Mouse (Mus musculus): ENCODE results near the gene Ppil3. TPM values are rescaled to one million over a fixed set of nuclear protein-coding genes. Genes with fewer than 3 reads are reported as not detected.

Gene Ppil3
- total and polyA plus RNA-seq, 3 experiments: 8.8 to 106 (median 55.2) TPM

DNA sequence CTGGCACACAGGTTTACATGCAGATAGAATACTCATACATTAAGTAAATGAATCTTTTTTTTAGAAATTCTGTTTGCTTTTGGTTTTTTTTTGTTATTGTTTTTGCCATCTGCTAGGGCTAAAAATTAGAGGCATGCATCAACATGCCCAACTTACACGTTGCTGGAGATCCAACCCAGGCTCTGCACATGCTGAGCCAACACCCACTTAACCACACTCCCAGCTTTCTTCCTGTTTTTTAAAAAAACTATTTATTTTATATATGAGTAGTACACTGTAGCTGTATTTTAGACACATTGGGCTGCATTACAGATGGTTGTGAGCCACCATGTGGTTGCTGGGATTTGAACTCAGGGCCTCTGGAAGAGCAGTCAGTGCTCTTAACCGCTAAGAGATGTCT lies 29.2 kb downstream of the Ppil3 start:
- ATAC-seq (ENCODE audit: extremely low read depth, insufficient number of reproducible peaks, low FRiP score, poor library complexity, severe bottlenecking) (no peak), DNase-seq (ENCODE audit: low spot score) (no peak)
- no peaks in the 10 kb centered on the region for H3K9me3 ChIP-seq (replicated peaks)
- no peak for TF ChIP-seq GATA1 (IDR thresholded peaks at IDR 0.05; ENCODE audit: borderline replicate concordance, low read length)
- TF ChIP-seq POLR2AphosphoS5 (IDR thresholded peaks at IDR 0.05; ENCODE audit: insufficient replicate concordance, low read depth, low read length): no peak
- TF ChIP-seq CTCF (IDR thresholded peaks at IDR 0.05; ENCODE audit: low read depth, low read length): no peak
- TF ChIP-seq TAL1 (conservative IDR thresholded peaks at IDR 0.05; ENCODE audit: low read depth, low read length): no peak
- no peak for TF ChIP-seq GATA2 (IDR thresholded peaks at IDR 0.05; ENCODE audit: borderline replicate concordance, low read depth, low read length)
- peaks cover 41% of the 10 kb centered on the region for H3K4me1 ChIP-seq (ENCODE audit: insufficient read depth, low read depth, low read length)
- no peak overlapping the region for H3K4me3 ChIP-seq (ENCODE audit: low read depth, low read length)
- H3K36me3 ChIP-seq (replicated peaks): peaks cover 92% of the 10 kb centered on the region
- H3K27me3 ChIP-seq (ENCODE audit: insufficient read depth, low read length): no peaks in the 10 kb centered on the region

DNA sequence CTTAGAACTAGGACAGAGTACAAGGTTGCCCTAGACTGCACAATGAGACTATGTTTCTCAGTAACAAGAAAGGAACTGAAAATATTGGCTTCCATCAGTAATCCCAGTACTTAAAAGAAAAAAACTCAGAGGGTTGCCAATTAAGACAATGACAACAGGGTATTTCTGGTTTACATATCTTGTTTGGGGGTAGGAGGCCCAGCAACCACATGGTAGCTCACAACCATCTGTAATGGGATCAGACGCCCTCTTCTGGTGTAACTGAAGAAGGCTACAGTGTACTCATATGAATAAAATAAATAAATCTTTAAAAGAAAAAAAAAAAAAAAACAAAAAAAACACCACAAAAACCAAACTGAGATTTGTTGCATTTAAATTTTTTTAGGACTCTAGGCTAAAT lies 29.8 kb downstream of the Ppil3 start:
- Histone ChIP-seq H3K4me3 (ENCODE audit: low read depth, low read length) (no peak overlapping the region), H3K27me3 (ENCODE audit: insufficient read depth, low read length) (no peaks in the 10 kb centered on the region), H3K4me1 (ENCODE audit: insufficient read depth, low read depth, low read length) (peaks cover 44% of the 10 kb centered on the region), H3K36me3 (replicated peaks) (peaks cover 94% of the 10 kb centered on the region), H3K9me3 (replicated peaks) (no peaks in the 10 kb centered on the region)
- no peak for TF ChIP-seq GATA1 (IDR thresholded peaks at IDR 0.05; ENCODE audit: borderline replicate concordance, low read length)
- DNase-seq (ENCODE audit: low spot score) (no peak), ATAC-seq (ENCODE audit: extremely low read depth, insufficient number of reproducible peaks, low FRiP score, poor library complexity, severe bottlenecking) (no peak)

DNA sequence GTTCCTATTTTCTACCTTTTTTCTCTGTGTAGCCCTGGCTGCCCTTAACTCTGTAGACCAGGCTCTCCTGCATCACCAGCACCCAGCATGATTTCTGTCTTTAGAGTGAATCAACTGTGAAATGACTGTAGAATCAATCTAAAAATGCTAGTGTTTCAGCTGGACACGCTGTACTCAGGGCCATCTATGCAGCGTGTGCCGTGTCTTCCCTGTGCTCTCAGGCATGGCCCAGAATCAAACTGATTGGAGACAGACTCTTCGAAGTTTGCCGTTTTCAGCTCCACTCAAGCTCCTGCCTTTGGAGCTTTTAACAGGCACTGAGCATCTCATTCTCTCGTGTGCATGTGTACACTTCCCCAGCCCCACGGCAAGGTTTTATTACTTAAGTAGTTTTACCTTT lies 34.5 kb downstream of the Ppil3 start:
- H3K27me3 ChIP-seq (ENCODE audit: insufficient read depth, low read length): no peaks in the 10 kb centered on the region
- DNase-seq (ENCODE audit: low spot score) (no peak), ATAC-seq (ENCODE audit: extremely low read depth, insufficient number of reproducible peaks, low FRiP score, poor library complexity, severe bottlenecking) (no peak)
- peaks cover 13% of the 10 kb centered on the region for H3K4me1 ChIP-seq (ENCODE audit: insufficient read depth, low read depth, low read length)
- H3K9me3 ChIP-seq (replicated peaks): no peaks in the 10 kb centered on the region
- H3K36me3 ChIP-seq (replicated peaks): peaks cover 92% of the 10 kb centered on the region
- TF ChIP-seq GATA1 (IDR thresholded peaks at IDR 0.05; ENCODE audit: borderline replicate concordance, low read length): no peak
- TF ChIP-seq CTCF (IDR thresholded peaks at IDR 0.05; ENCODE audit: low read depth, low read length): no peak
- TF ChIP-seq POLR2AphosphoS5 (IDR thresholded peaks at IDR 0.05; ENCODE audit: insufficient replicate concordance, low read depth, low read length): no peak
- TF ChIP-seq TAL1 (conservative IDR thresholded peaks at IDR 0.05; ENCODE audit: low read depth, low read length): no peak
- no peak for TF ChIP-seq GATA2 (IDR thresholded peaks at IDR 0.05; ENCODE audit: borderline replicate concordance, low read depth, low read length)
- H3K4me3 ChIP-seq (ENCODE audit: low read depth, low read length): no peak overlapping the region

DNA sequence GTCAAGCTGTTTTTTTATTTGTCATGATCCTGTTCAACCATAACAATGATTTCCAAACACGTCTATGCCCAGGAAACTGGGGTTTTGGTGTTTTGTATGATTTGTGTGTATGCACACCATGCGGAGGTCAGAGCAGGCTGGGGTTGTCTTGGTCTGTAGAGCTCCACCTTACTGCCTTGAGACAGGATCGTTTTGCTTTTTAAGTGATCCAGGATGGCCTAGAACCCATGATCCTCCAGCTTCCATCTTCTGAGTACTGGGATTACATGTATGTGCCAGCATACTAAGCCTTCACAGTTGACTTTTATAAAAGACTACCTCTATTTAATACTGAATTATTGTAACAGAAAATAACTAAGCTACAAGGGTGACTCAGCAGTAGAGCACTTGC lies 35.1 kb downstream of the Ppil3 start:
- Histone ChIP-seq H3K4me3 (ENCODE audit: low read depth, low read length) (no peak overlapping the region), H3K27me3 (ENCODE audit: insufficient read depth, low read length) (no peaks in the 10 kb centered on the region), H3K4me1 (ENCODE audit: insufficient read depth, low read depth, low read length) (peaks cover 13% of the 10 kb centered on the region), H3K9me3 (replicated peaks) (no peaks in the 10 kb centered on the region), H3K36me3 (replicated peaks) (peaks cover 90% of the 10 kb centered on the region)
- ATAC-seq (ENCODE audit: extremely low read depth, insufficient number of reproducible peaks, low FRiP score, poor library complexity, severe bottlenecking) (no peak), DNase-seq (ENCODE audit: low spot score) (no peak)
- TF ChIP-seq GATA1 (IDR thresholded peaks at IDR 0.05; ENCODE audit: borderline replicate concordance, low read length): no peak
- TF ChIP-seq GATA2 (IDR thresholded peaks at IDR 0.05; ENCODE audit: borderline replicate concordance, low read depth, low read length): no peak
- no peak for TF ChIP-seq CTCF (IDR thresholded peaks at IDR 0.05; ENCODE audit: low read depth, low read length)
- no peak for TF ChIP-seq POLR2AphosphoS5 (IDR thresholded peaks at IDR 0.05; ENCODE audit: insufficient replicate concordance, low read depth, low read length)
- no peak for TF ChIP-seq TAL1 (conservative IDR thresholded peaks at IDR 0.05; ENCODE audit: low read depth, low read length)

DNA sequence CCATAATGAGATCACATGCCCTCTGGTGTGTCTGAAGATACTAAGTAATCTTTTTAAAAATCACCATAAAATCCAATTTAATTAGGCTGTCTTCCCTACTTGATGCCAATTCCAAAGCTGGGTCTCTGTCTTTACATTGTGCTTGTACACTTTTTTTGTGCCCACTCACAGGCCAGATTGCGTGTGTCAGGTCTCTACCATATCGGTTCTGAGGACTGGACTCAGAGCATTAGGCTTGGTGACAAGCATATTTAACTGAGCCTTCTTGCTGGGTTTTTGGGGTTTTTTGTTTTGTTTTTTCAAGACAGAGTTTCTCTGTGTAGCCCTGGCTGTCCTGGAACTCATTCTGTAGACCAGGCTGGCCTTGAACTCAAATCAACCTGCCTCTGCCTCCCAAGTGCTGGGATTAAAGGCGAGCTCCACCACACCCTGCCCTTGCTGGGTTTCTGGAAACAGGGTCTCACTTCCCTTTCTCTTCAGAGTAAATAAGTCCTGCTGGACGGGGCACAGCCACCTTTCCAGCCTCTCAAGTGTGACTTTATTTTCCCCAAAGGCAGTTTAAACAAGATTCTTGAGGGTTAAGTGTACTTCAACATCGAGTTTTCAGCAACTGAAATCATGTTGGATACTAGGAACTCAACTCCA lies 35.6 kb downstream of the Ppil3 start:
- Histone ChIP-seq H3K27me3 (ENCODE audit: insufficient read depth, low read length) (no peaks in the 10 kb centered on the region), H3K4me1 (ENCODE audit: insufficient read depth, low read depth, low read length) (peaks cover 13% of the 10 kb centered on the region), H3K9me3 (replicated peaks) (no peaks in the 10 kb centered on the region), H3K4me3 (ENCODE audit: low read depth, low read length) (no peak overlapping the region), H3K36me3 (replicated peaks) (peaks cover 86% of the 10 kb centered on the region)
- no peak for DNase-seq (ENCODE audit: low spot score)
- no peak for ATAC-seq (ENCODE audit: extremely low read depth, insufficient number of reproducible peaks, low FRiP score, poor library complexity, severe bottlenecking)
- TF ChIP-seq GATA1 (IDR thresholded peaks at IDR 0.05; ENCODE audit: borderline replicate concordance, low read length) (no peak), CTCF (IDR thresholded peaks at IDR 0.05; ENCODE audit: low read depth, low read length) (no peak)

DNA sequence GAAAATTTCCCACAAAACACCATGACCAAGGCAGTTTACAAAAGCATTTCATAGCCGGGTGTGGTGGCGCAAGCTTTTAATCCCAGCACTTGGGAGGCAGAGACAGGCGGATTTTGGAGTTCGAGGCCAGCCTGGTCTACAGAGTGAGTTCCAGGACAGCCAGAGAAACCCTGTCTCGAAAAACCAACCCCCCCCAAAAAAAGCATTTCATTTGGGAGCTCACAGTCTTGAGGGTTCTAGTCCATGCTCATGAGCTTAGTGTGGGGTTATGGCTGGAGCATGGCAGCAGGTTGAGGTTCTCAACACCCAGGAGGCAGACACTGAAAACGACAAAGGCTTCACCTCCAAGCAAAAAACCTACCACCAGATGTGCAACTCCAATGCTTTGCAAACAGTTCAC lies 37.1 kb downstream of the Ppil3 start:
- Histone ChIP-seq H3K36me3 (replicated peaks) (peaks cover 86% of the 10 kb centered on the region), H3K4me1 (ENCODE audit: insufficient read depth, low read depth, low read length) (peaks cover 10% of the 10 kb centered on the region; the same call in 1 of the 2 replicates), H3K27me3 (ENCODE audit: insufficient read depth, low read length) (no peaks in the 10 kb centered on the region), H3K4me3 (ENCODE audit: low read depth, low read length) (no peak overlapping the region), H3K9me3 (replicated peaks) (no peaks in the 10 kb centered on the region)
- no peak for DNase-seq (ENCODE audit: low spot score)
- ATAC-seq (ENCODE audit: extremely low read depth, insufficient number of reproducible peaks, low FRiP score, poor library complexity, severe bottlenecking): no peak
- TF ChIP-seq TAL1 (conservative IDR thresholded peaks at IDR 0.05; ENCODE audit: low read depth, low read length): no peak
- no peak for TF ChIP-seq GATA2 (IDR thresholded peaks at IDR 0.05; ENCODE audit: borderline replicate concordance, low read depth, low read length)
- TF ChIP-seq POLR2AphosphoS5 (IDR thresholded peaks at IDR 0.05; ENCODE audit: insufficient replicate concordance, low read depth, low read length): no peak

DNA sequence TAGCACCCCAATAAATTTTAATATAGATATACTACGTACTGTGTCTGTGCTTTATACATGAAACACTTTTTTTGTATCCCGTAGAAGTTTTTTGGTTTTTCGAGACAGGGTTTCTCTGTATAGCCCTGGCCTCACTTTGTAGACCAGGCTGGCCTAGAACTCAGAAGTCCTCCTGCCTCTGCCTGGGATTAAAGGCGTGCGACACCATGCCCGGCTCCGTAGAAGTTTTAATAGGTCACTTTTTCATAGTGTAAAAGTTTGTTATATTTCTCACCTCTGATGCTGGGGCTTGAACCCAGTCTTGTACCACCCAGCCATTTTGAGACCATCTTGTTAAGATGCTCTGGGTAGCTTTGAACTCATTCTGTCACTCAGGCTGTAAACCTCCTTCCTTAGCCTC lies 38.0 kb downstream of the Ppil3 start:
- TF ChIP-seq GATA1 (IDR thresholded peaks at IDR 0.05; ENCODE audit: borderline replicate concordance, low read length) (no peak), CTCF (IDR thresholded peaks at IDR 0.05; ENCODE audit: low read depth, low read length) (no peak), GATA2 (IDR thresholded peaks at IDR 0.05; ENCODE audit: borderline replicate concordance, low read depth, low read length) (no peak), POLR2AphosphoS5 (IDR thresholded peaks at IDR 0.05; ENCODE audit: insufficient replicate concordance, low read depth, low read length) (no peak), TAL1 (conservative IDR thresholded peaks at IDR 0.05; ENCODE audit: low read depth, low read length) (no peak)
- no peaks in the 10 kb centered on the region for H3K9me3 ChIP-seq (replicated peaks)
- H3K4me3 ChIP-seq (ENCODE audit: low read depth, low read length): no peak overlapping the region
- peaks cover 86% of the 10 kb centered on the region for H3K36me3 ChIP-seq (replicated peaks)
- H3K27me3 ChIP-seq (ENCODE audit: insufficient read depth, low read length): no peaks in the 10 kb centered on the region
- H3K4me1 ChIP-seq (ENCODE audit: insufficient read depth, low read depth, low read length): peaks cover 12% of the 10 kb centered on the region; the same call in 1 of the 2 replicates
- ATAC-seq (ENCODE audit: extremely low read depth, insufficient number of reproducible peaks, low FRiP score, poor library complexity, severe bottlenecking) (no peak), DNase-seq (ENCODE audit: low spot score) (no peak)
